Mouse (Mus musculus): ENCODE measurements around the gene Tcf12.

Gene Tcf12

GRCm38 (mm10) chr9:71803281-71803680 lies 308.4 kb downstream of the Tcf12 start:
- no peak for DNase-seq (ENCODE audit: low spot score)

- DNase-seq (ENCODE audit: low spot score) = no peak
Observed at GRCm38 (mm10) chr9:71799598-71799997, 312.1 kb downstream of the Tcf12 start.

GRCm38 (mm10) chr9:71798176-71798575 lies 313.5 kb downstream of the Tcf12 start:
- no peak for DNase-seq (ENCODE audit: low spot score)

All from spleen, adult 12 weeks (tissue).